Mouse (Mus musculus): ENCODE data around the gene Saal1. TPM values are rescaled to one million over a fixed set of nuclear protein-coding genes. Genes with fewer than 3 reads are reported as not detected.
"Not testable (repeated sequence)": the region's sequence is repeated elsewhere in the genome, so short reads cannot be mapped to it uniquely, and the experiment has no call there.

Gene Saal1
- polyA plus RNA-seq, 1 experiment = 5.4 TPM

DNA sequence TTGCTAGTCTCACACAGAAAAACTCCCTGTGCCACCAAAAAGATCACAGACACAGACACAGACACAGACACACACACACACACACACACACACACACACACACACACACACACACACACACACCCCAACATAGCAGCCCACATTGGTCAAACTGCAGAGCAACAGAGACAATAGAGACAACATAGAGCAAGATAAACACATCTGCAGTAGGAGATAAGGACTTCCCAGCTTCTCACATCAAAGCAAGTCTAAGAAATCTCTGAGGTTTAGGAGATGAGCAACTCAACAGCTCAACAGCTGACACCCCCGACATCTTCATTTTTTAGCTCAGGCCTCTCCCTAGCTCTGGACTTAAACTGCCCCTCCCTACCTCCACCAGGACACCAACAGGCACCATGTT lies 13.7 kb downstream of the Saal1 start:
- DNase-seq (ENCODE audit: low read depth) = no peak

- no peak for DNase-seq (ENCODE audit: low read depth)
Measured at GRCm38 (mm10) chr7:46686827-46687226, 23.7 kb downstream of the Saal1 start.

DNA sequence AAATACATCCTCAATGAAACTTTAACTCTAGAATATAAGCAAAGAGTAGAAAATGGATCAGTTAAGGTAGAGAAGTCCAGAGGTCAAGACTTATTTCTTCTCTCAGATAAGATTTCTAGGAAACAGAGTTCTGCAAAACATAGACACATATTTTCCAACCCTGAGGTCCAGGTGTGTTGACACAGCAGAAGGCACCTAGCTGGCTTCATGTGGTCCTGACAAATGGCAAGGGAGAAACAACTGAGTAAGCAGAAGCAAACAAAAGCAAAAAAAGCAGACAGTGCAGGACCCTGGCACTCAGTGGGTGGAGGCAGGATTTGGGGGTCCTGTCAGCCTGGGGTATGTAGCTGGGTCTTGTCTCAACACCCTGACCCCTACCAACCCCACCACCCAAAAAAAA lies 29.7 kb downstream of the Saal1 start:
- no peak for DNase-seq (ENCODE audit: low read depth)

DNA sequence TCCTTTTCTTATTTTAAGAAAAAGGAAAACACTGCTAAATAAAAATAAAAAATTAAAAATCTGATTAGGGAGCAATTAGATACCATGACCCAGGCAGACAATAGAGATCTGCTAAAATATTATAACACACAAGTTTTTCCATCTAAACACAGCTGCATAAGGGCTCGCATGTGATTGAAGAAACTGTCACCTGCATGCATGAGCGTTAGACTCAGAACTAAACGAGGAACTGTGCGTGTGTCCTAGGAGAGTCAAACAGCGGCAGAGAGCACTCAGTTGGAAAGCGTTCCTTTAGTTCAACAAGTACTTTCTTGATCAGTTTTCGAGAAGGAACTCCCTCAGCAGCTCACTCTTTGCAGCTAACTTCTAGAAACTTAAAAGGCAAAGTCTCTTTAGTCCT lies 31.4 kb downstream of the Saal1 start:
- not testable (repeated sequence) for DNase-seq (ENCODE audit: low read depth)

- no peak for DNase-seq (ENCODE audit: low read depth)
Measured at GRCm38 (mm10) chr7:46678417-46678816, 32.1 kb downstream of the Saal1 start.

GRCm38 (mm10) chr7:46676808-46677360 lies 33.6 kb downstream of the Saal1 start:
- DNase-seq (ENCODE audit: low read depth) = no peak

- no peak for DNase-seq (ENCODE audit: low read depth)
Measured at GRCm38 (mm10) chr7:46675886-46676285, 34.6 kb downstream of the Saal1 start.

DNA sequence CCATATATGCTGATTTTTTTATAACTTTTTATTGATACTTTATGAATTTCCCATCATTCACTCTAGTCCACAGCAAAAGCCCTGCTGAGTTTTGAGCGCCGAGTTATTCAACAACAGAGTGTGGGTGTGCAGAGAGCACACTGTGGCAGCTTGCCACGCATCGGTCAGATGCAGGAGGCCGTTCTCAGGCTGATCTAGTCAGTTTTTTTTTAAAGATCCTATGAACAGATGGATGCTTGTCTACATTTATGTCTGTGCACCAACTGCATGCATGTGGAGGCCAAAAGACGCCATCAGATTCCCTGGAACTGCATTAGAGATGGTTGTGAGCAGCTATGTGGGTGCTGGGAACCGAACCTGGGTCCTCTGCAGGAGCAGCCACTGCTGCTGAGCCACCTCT lies 35.4 kb downstream of the Saal1 start:
- DNase-seq (ENCODE audit: low read depth) = no peak

- DNase-seq (ENCODE audit: low read depth) = no peak
Measured at GRCm38 (mm10) chr7:46672160-46672672, 38.3 kb downstream of the Saal1 start, which contains the start of gene Tph1. Gene Tph1, minus strand, starts transcription at chr7:46672537.

GRCm38 (mm10) chr7:46667256-46667655 lies 43.2 kb downstream of the Saal1 start:
- DNase-seq (ENCODE audit: low read depth) = no peak

GRCm38 (mm10) chr7:46665236-46665635 lies 45.2 kb downstream of the Saal1 start:
- DNase-seq (ENCODE audit: low read depth) = no peak

DNA sequence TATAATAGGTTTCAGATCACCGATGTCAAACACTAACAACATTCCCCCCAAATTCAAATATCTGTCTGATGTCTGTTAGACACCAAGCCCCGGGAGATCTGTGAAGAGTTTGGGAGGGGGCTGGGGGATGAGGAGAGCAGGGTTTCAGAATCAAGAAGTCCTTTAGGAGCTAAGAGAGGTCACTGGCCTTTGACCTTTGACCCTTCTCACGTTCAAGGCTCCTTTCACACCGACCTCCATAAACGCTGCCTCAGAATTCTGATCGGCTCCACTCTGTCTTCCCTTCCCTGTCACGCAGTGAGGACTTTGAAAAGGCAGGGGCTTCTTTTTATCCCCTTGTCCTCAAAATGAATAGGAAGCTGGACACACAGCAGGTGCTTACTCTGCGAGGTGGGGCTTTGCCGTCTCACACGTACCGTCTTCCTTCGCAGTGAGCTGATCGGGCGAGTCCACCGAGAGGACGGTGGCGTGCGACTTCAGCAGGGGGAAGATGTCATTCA lies 48.8 kb downstream of the Saal1 start:
- DNase-seq (ENCODE audit: low read depth) = no peak

DNA sequence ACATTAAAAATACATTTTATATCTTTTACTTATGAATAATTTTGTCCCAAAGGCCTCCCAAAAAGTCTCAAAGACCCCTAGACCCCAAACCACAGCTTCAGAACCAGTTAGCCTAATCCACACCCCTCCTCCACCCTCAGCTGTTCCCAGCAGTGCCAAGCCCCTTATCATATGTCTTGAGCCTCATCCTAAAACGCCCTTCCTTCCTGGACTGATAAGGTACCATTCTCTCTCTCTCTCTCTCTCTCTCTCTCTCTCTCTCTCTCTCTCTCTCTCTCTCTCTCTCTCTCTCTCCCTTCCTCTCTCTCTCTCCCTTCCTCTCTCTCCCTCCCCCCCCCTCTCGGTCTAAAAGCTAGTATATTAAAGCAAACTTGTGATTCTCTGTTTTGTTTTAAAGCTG lies 58.2 kb downstream of the Saal1 start:
- DNase-seq (ENCODE audit: low read depth) = no peak

- DNase-seq (ENCODE audit: low read depth) = not testable (repeated sequence)
Measured at GRCm38 (mm10) chr7:46650231-46650630, 60.2 kb downstream of the Saal1 start.

- no peak for DNase-seq (ENCODE audit: low read depth)
Measured at GRCm38 (mm10) chr7:46648431-46649140, 61.9 kb downstream of the Saal1 start.

- no peak for DNase-seq (ENCODE audit: low read depth)
Measured at GRCm38 (mm10) chr7:46643172-46643571, 67.3 kb downstream of the Saal1 start.

- DNase-seq (ENCODE audit: low read depth) = no peak
Measured at GRCm38 (mm10) chr7:46640062-46640461, 70.4 kb downstream of the Saal1 start.

- DNase-seq (ENCODE audit: low read depth) = peak; percentile 23
Measured at GRCm38 (mm10) chr7:46639692-46640031, 70.8 kb downstream of the Saal1 start, which contains the start of gene Sergef. Gene Sergef, minus strand, starts transcription at chr7:46639807.

DNA sequence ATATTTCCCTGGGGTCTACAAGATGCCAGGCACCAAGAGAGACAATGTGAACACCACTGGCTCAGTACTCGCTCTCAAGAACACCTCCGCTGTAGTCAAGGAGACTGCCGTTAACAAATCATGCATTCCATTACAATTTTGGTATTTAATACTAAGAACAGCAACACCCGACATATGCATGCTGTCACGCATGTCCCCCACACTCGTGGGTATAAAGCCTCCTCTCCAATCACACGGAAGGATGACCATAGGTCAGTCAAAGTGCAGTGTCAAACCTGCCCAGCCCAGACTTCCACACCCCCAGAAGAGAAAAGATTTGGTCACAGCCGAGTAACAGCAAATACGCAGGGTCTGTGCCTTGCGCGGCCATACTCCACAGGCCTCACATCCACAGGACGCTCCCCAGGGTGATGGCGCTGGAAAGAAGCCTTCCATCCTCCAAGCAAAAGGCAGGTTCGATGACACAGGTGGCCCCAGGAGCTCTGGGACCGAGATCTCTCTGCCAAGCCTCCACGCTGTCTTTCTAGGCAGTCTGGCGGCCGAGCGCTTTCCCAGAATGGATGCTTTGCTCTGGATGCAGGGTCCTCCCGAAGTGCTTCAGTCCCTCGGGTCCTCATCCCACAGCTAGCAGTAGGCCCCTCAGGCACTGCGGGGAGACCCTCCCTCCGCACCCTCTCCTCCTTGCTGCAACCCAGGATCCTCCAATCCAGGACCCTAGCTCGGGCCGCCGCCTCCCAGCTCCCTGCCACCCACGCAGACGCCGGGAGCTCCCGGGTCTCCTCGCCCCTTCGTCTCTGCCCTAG lies 71.4 kb downstream of the Saal1 start:
- DNase-seq (ENCODE audit: low read depth) = no peak

Data from gonadal fat pad, adult 2 months (tissue).